Mouse (Mus musculus) heart, embryonic 10.5 days (tissue): ENCODE data around the gene Polrmt. TPM values are rescaled to one million over a fixed set of nuclear protein-coding genes. Genes with fewer than 3 reads are reported as not detected.
"Not testable (repeated sequence)": the region's sequence is repeated elsewhere in the genome, so short reads cannot be mapped to it uniquely, and the experiment has no call there.

ENCODE experiments used
- DNase-seq: peaks from one replicate; pipeline ENCODE4 v3.0.0-alpha.2; 2017; ENCODE audit warnings: low spot score
- H3K27ac ChIP-seq: fragments of 300-500 bp; sonication (generic); 2 replicates; pipeline ENCODE4 v1.5.1; 2016; ENCODE audit warnings: mild to moderate bottlenecking
- H3K27me3 ChIP-seq: fragments of 300-500 bp; sonication (generic); 2 replicates; pipeline ENCODE4 v1.6.1; 2016; ENCODE audit warnings: mild to moderate bottlenecking; ENCODE audit not compliant: poor library complexity, insufficient read depth, severe bottlenecking
- H3K36me3 ChIP-seq: fragments of 300-500 bp; sonication (generic); 2 replicates; pipeline ENCODE4 v1.6.1; 2016; ENCODE audit warnings: mild to moderate bottlenecking, moderate library complexity
- H3K4me1 ChIP-seq: fragments of 300-500 bp; sonication (generic); 2 replicates; pipeline ENCODE4 v1.6.1; 2016; ENCODE audit warnings: mild to moderate bottlenecking
- H3K4me3 ChIP-seq: fragments of 300-500 bp; sonication (generic); 2 replicates; pipeline ENCODE4 v1.5.1; 2016; ENCODE audit warnings: mild to moderate bottlenecking, moderate library complexity
- H3K9me3 ChIP-seq: fragments of 300-500 bp; sonication (generic); 2 replicates; pipeline ENCODE4 v1.6.1; 2016; ENCODE audit warnings: mild to moderate bottlenecking, moderate library complexity
- WGBS: fragments of 180-500 bp; shearing (Covaris S2); methylation state at CpG from one replicate; pipeline ENCODE4 v1.1.7; 2016; 5-methylcytosine and 5-hydroxymethylcytosine counted together
- polyA plus RNA-seq: library from polyadenylated mRNA; unstranded; fragments of >200 nt; fragmentation: Nextera tagmentation; extraction: Ambion mirVana; gene quantifications from 2 replicates; pipeline ENCODE4 v1.2.1, GENCODE M21; 2016

Gene Polrmt
- polyA plus RNA-seq, 1 experiment from 2014 or later = 39.8 TPM

- peaks cover 45% of the 10 kb centered on the region for H3K4me1 ChIP-seq
- no peaks in the 10 kb centered on the region; the same call in 1 of the 2 replicates for H3K9me3 ChIP-seq
- H3K27me3 ChIP-seq = peaks cover 9% of the 10 kb centered on the region; the same call in 1 of the 2 replicates
- WGBS = 13% methylated on average over 40 of the region's 40 CpGs
- peak overlapping the region; percentile 94 for H3K27ac ChIP-seq
- peak overlapping the region; percentile 77 for H3K4me3 ChIP-seq
- peak; percentile 96 for DNase-seq
- 0 out of 2 replicates have a peak, but pooled peaks cover 9% of the 10 kb centered on the region for H3K36me3 ChIP-seq
These were observed 21.2 kb upstream of the Polrmt start for GRCm38 (mm10) chr10:79767372-79768244.

DNA sequence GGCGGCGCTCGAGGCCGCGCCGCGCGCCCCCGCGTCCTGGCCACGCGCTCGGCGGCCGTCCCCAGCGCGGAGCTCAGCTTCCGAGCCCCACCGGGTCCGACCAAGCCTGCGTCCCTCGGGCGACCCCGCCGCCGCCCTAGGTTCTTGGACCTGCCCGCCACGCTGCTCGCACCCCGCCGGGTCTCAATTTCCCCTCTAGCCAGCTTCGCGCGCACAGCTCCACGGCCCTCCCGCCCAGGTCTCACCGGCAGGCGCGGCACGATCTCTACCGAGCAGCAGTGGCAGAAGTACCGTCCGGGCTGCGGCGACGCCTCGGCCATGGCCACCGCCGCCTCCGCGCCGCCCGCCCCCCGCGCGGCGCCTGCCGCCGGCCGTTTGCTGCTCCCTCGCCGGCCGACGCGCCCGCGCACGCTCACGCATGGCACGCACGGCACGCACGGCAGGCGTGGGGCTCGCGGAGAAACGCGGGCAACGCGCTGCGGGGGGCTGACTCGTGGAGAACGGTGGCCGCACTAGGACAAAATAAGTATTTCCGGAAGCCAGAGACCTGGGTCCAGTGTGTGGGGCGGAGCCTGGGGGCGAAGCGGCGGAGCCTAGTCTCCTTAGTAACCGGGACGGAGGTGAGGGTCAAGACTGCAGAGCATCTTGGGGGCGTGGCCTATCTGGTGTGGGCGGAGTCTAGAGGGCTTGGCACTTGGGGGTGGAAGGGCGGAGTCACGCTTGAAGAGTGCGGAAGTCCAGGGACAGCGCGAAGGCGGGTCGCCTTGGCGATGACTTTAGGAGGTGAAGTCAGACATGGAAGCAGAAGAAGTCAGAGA, 20.3 kb upstream of the Polrmt start, which contains the start of gene Rnf126:
Gene Rnf126 (minus strand): TSS at position 445 of the 818 bp plus-strand sequence.
- Histone ChIP-seq H3K9me3 (no peaks in the 10 kb centered on the region), H3K27ac (peak within 1 kb of the TSS; percentile 94), H3K4me1 (peaks cover 45% of the 10 kb centered on the region), H3K36me3 (peaks cover 18% of the 10 kb centered on the region), H3K27me3 (peaks cover 9% of the 10 kb centered on the region; the same call in 1 of the 2 replicates), H3K4me3 (peak within 1 kb of the TSS; percentile 77)
- peak; percentile 100 for DNase-seq
- WGBS = under 1% methylated on average over 101 of the region's 101 CpGs

DNA sequence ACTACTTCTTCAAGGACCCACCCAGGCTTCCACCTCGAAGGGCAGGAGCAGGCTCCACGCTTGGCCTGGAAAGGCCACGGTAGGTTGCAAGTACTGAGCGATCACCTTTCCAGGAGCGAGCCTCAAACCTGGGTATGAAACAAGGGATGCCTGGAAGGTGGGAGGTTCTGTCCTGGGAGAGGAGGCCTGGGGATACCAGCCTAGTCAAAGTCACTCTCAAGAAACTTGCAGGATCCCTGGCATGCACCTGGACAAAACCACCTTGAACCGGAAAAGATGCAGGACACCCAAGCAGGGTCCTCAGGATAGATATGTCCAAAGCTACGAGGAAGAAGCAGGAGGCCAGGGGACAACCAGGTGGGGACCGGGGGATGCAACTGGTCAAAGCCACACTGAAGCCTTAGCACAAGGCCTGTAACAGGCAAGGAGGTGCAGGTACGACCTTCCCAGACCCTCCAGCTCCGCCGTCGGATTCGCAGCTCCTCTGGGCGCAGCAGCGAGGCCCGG, 19.7 kb upstream of the Polrmt start:
- Histone ChIP-seq H3K4me3 (peak overlapping the region; percentile 77), H3K27ac (peak overlapping the region; percentile 94), H3K9me3 (no peaks in the 10 kb centered on the region), H3K36me3 (peaks cover 24% of the 10 kb centered on the region), H3K27me3 (peaks cover 9% of the 10 kb centered on the region; the same call in 1 of the 2 replicates), H3K4me1 (peaks cover 47% of the 10 kb centered on the region)
- WGBS = 7% methylated on average over 16 of the region's 16 CpGs
- DNase-seq = no peak

DNA sequence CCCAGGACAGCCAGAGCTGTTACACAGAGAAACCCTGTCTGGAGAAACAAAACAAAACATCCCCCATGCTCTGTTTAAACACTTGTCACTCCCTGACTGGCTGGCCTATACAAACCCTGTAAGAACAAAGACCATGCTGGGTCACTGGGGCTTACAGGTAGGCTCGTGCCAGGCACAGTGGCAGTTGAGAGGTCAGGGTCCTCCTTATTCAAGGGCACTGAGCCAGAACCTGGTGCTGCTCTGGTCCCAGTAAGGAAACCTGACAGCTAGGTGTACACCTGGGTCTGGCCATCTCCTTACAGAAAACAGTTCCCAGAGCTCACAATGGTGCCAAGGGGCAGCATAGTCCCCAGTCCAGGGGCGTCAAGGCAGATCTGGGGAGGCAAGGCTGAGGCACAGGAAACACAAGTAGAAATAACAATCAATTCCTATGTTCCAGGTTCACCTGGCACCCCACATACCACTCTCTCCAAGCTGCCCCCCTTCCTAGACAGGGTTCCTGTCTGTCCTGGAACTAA, 18.9 kb upstream of the Polrmt start:
- Histone ChIP-seq H3K9me3 (no peaks in the 10 kb centered on the region), H3K4me3 (peak overlapping the region; percentile 77), H3K4me1 (peaks cover 47% of the 10 kb centered on the region), H3K27me3 (peaks cover under 1% of the 10 kb centered on the region; the same call in 1 of the 2 replicates), H3K27ac (0 out of 2 replicates have a peak overlapping the region, but pooled peaks have one; percentile 49), H3K36me3 (peaks cover 32% of the 10 kb centered on the region)
- 81% methylated on average over 2 of the region's 2 CpGs for WGBS
- DNase-seq = no peak

DNA sequence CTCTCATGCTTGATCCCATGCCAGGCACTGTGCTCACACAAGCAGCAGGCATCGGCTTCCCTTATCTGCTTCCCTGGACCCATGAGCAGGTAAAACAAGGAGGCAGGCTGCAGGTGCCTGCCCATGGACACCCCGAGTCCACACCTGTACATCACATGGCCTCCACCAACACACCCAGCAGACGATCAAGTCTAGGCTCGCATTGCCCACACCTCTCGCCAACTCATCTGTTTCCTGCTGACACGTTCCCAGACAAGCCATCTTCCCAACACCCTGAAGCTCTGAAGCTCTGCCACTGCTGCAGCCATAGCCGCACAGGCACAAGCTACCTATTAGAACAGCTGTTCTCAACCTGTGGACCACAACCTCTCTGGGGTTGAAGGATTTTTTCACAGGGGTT, 17.9 kb upstream of the Polrmt start:
- WGBS = 82% methylated on average over 7 of the region's 7 CpGs
- Histone ChIP-seq H3K36me3 (peaks cover 40% of the 10 kb centered on the region), H3K27me3 (no peaks in the 10 kb centered on the region), H3K9me3 (no peaks in the 10 kb centered on the region), H3K27ac (no peak overlapping the region), H3K4me3 (0 out of 2 replicates have a peak overlapping the region, but pooled peaks have one; percentile 5), H3K4me1 (peaks cover 47% of the 10 kb centered on the region)
- DNase-seq = no peak

DNA sequence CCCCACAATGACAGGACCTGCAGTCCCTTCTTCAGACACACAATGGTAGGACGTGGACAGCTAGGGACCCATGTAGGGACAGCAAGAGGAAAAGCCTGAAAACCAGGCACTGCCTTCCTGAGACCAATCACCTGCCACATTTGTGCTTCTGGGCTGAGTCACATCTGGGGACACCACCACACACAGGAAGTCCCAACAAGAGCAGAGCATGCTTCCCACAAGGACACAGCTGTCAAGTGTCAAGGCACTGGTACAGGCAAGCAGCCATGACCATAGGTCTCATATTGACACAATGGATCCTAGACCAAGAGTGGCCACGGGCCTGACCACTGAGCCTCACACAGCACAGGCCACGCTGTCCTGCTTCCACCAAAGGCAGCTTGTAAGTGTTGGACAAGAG, 16.5 kb upstream of the Polrmt start:
- Histone ChIP-seq H3K27ac (no peak overlapping the region), H3K4me3 (no peak overlapping the region), H3K4me1 (peaks cover 44% of the 10 kb centered on the region), H3K9me3 (no peaks in the 10 kb centered on the region), H3K36me3 (peaks cover 54% of the 10 kb centered on the region), H3K27me3 (no peaks in the 10 kb centered on the region)
- no peak for DNase-seq
- WGBS = 80% methylated on average over 3 of the region's 3 CpGs

DNA sequence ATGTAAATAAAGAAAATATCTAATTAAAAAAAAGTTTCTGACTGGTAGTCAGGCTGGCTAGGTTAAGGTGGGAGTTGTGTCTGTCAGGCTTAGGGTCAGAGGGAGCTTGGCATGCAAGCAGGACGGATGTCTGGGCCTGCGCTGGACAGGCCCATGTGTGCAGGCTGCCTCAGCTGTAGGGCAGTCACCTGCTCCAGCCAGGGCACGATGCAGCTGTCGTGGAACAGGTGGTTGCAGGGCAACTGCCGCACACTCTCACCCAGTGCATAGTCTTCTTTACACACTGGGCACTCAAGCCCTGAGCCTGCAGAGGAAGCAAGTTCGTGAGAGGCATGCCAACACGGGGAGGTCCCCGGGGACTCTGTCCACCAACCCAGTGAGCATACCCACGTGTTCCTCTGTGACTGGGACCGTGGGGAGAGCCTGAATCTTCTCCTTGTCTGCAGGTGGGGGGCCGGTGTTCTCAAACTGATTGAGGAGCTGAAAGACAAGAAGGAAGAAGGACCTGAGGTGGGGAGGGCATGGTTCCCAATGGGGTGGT, 14.3 kb upstream of the Polrmt start:
- Histone ChIP-seq H3K4me1 (peaks cover 33% of the 10 kb centered on the region), H3K27ac (no peak overlapping the region), H3K9me3 (no peaks in the 10 kb centered on the region), H3K27me3 (0 out of 2 replicates have a peak, but pooled peaks cover 8% of the 10 kb centered on the region), H3K4me3 (no peak overlapping the region), H3K36me3 (peaks cover 75% of the 10 kb centered on the region)
- WGBS = 92% methylated on average over 11 of the region's 11 CpGs
- no peak for DNase-seq

GRCm38 (mm10) chr10:79759675-79760074, 13.3 kb upstream of the Polrmt start:
- Histone ChIP-seq H3K36me3 (peaks cover 74% of the 10 kb centered on the region), H3K4me1 (peaks cover 33% of the 10 kb centered on the region)
- H3K27me3 ChIP-seq, H3K27ac ChIP-seq, H3K4me3 ChIP-seq, DNase-seq, H3K9me3 ChIP-seq: not testable (repeated sequence)
- WGBS = 95% methylated on average over 1 of the region's 1 CpGs

DNA sequence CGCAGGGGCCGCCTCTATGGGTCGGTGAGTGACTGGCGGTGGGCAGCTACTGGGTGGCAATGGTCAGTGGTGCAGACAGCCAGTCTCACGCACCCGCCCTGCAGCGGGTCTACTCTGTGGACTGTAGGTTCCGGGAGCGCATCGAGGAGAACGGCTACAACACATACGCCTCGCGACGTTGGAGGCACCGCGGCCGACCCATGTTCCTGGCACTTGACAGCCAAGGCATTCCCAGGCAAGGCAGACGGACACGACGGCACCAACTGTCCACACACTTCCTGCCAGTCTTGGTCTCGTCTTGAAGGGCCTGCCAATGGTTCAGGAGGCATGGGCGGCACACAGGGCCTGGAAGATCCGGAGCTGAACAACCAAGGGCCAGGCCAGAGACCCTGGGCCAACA, 10.3 kb upstream of the Polrmt start:
- Histone ChIP-seq H3K9me3 (no peaks in the 10 kb centered on the region), H3K4me1 (peaks cover 14% of the 10 kb centered on the region), H3K4me3 (no peak overlapping the region), H3K27me3 (peaks cover 10% of the 10 kb centered on the region; the same call in 1 of the 2 replicates), H3K27ac (no peak overlapping the region), H3K36me3 (peaks cover 59% of the 10 kb centered on the region)
- no peak for DNase-seq
- WGBS = 88% methylated on average over 24 of the region's 24 CpGs

DNA sequence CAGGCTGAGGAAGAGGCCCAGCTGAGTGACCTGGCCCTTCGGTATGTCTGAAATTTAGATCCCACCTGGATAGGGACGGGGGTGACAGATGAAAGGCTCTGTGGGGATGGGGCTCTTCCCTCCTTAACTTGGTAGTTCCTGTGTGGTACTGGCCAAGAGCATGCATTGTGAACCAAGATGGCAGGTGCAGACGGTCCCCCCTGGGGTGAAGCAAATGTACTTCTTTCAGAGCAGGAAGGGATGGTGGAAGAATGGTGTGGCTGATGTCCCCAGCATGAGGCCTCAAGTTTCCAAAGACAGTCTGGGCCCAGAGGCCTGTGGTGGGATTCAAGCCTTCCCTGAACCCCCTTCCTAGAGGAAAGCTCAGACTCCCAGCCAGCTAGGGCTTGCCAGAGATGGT, 9.5 kb upstream of the Polrmt start:
- 78% methylated on average over 3 of the region's 3 CpGs for WGBS
- H3K36me3 ChIP-seq = peaks cover 51% of the 10 kb centered on the region

DNA sequence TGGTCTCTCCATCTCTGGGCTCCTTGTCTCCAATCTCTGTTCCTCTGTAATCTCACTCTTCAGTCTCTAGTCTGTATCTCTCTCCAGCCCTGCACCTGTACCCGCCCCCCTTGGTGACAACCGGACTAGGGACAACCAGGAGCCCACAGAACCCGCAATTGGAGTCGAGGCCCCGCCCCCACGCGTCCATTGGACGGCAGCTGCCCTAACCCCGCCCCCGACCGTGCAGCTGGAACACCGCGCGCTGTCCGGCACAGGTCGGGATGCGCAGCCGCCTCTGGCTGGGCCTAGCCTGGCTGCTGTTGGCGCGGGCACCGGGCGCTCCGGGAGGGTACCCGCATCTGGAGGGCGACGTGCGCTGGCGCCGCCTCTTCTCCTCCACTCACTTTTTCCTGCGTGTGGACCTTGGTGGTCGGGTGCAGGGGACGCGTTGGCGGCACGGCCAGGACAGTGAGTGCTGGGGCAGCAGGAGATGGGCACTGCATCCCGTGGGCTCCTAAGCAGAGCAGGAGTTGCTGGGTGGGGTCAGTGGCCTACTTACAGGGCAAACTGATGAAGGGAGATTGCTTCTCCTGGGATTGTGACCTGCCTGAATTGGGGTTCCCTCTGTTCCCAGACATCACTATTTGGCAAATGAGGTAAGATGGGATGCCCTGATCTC, 8.6 kb upstream of the Polrmt start, which contains the start of gene Fgf22:
Gene Fgf22 (plus strand): TSS at position 221 of the 661 bp plus-strand sequence.
- Histone ChIP-seq H3K4me3 (peak within 1 kb of the TSS; percentile 57), H3K27me3 (peaks cover 10% of the 10 kb centered on the region; the same call in 1 of the 2 replicates), H3K27ac (peak within 1 kb of the TSS; percentile 29; the same call in 1 of the 2 replicates), H3K36me3 (peaks cover 42% of the 10 kb centered on the region), H3K4me1 (peaks cover 16% of the 10 kb centered on the region), H3K9me3 (no peaks in the 10 kb centered on the region)
- WGBS = 3% methylated on average over 36 of the region's 36 CpGs
- DNase-seq = no peak

More for the DNA sequence above, 9.5 kb upstream of the Polrmt start:
- Histone ChIP-seq H3K4me3 (no peak overlapping the region), H3K4me1 (peaks cover 16% of the 10 kb centered on the region), H3K9me3 (no peaks in the 10 kb centered on the region), H3K27ac (no peak overlapping the region), H3K27me3 (peaks cover 10% of the 10 kb centered on the region; the same call in 1 of the 2 replicates)
- no peak for DNase-seq
